Mouse (Mus musculus) adrenal gland (tissue): ENCODE results near the gene Anxa9.

Source experiments
- intact Hi-C: fragments of 180-260 bp; cut with DNase I; formaldehyde crosslinking; loops from one replicate; pipeline ENCODE4 v1.15.1; 2025

Anxa9 gene

GRCm38 (mm10) chr3:95250783-95251424 lies 56.1 kb downstream of the Anxa9 start, which contains the start of gene Bnipl:
Gene Bnipl, minus strand, starts transcription at chr3:95251193.
- intact Hi-C loops, result no loop called here

DNA sequence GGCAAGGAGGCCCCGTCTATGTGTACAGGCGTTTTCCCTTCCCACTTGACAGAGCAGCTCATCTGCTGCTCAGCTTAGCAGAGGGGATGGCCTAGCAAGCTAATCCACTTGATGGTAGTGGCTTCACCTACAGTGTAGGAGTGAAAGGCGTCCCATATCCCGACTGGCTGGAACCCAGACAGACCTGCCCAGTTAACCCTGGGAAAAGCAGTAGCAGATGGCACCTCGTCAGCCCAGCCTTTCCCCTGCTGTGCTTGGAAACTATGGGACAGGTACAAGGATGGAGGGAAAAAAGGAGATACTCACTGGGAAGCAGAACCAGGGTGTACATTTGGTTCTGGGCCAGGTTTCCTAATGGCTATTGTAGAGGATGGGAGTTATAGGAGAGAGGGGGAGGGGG lies 56.6 kb downstream of the Anxa9 start:
- intact Hi-C loops, result no loop called here

DNA sequence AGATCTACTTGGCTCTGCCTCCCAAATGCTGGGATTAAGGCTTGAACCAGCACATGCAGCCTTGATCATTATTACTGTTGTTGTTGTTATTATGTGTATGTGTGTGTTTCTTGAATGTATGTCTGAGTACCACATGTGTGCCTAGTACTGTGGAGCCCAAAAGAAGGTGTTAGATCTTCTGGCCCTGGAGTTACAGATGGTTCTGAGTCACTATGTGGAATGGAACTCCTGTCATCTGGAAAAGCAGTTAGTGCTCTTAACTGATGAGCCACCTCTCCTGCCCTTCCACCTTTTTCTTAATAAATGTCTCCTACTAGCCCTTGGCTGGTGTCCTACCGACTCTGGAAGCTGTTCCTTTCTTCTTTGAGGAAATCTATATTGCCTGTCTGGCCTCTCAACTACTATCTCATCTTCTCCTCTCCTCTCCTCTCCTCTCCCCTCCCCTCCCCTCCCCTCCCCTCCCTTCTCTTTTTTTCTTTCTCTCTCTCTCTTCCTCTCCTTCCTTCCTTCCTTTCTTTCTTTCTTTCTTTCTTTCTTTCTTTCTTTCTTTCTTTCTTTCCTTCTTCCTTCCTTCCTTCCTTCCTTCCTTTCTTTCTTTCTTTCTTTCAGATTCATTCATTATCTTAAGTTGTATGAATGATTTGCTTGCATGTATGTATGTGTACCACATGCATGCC lies 59.2 kb downstream of the Anxa9 start:
- intact Hi-C loops, result no loop called here

- intact Hi-C loops, result no loop called here
Observed at GRCm38 (mm10) chr3:95246465-95247231, 60.3 kb downstream of the Anxa9 start.
